In the genomic region with DNA sequence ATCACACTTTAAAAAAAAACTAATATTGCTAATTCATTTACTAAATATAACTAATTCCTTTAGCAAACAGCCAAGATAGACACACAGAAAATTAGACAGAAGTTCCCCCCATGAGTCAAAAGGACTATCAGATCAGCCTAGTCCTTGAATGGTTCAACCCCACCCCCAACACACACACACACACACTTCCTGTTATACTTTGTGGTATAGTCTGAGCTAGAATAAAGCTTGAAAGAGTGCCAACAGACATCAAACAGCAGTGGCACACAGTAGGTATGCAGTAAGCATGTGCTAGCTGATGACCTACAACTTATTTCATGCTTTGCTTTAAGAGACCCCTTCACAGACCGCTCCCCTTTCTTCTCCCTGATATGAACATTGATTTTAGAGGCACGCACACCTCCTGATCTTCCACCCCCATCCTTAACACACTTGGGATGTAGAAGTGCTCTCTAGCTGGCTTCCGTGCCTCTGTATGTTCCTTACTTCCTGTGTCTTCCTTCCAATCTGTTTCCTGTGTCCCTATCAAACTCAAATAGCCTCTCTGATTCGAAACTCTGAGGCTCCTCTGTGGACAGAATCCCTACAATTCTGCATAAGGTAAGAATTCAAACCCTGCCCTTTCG, we compare ENCODE assay signal across 17 mouse cellular contexts.
A peak's percentile ranks its signal among the peaks of the same experiment; 100 is the strongest.
DNase-seq lines count a peak whose midpoint lies in the region; ATAC-seq and TF ChIP-seq lines count a peak whose summit lies in the region.
"Had no signal": no experiment of that assay in that cellular context is flagged by ENCODE, and none has a peak within 500 bp of the region (broad histone marks: within the 10 kb centered on the region; RNA-seq: fewer than 3 reads in every experiment).

No protein-coding gene starts in this region.

- H3K9ac ChIP-seq in stomach, postnatal 0 days (ENCODE audit: low read length): no peak overlapping the region
- H3K9ac ChIP-seq: limb, embryonic 12.5 days; midbrain, embryonic 12.5 days; neural tube, embryonic 13.5 days; stomach, embryonic 15.5 days had no signal

- WGBS in stomach, postnatal 0 days: 79% methylated on average over 5 of the region's 5 CpGs

- no peaks in the 10 kb centered on the region for H3K9me3 ChIP-seq in stomach, postnatal 0 days (ENCODE audit: control insufficient read depth, low read length)
- H3K9me3 ChIP-seq: limb, embryonic 12.5 days; midbrain, embryonic 12.5 days; neural tube, embryonic 13.5 days; stomach, embryonic 15.5 days had no signal

- H3K27ac ChIP-seq in stomach, postnatal 0 days (replicated peaks): no peak overlapping the region
- H3K27ac ChIP-seq: heart, adult 2 months; limb, embryonic 12.5 days; midbrain, embryonic 12.5 days; neural tube, embryonic 13.5 days; stomach, embryonic 15.5 days had no signal

- TF ChIP-seq EP300 in stomach, postnatal 0 days (optimal IDR thresholded peaks at IDR 0.05): no peak

- H3K4me2 ChIP-seq in stomach, postnatal 0 days (replicated peaks; ENCODE audit: low read depth): no peak overlapping the region
- H3K4me2 ChIP-seq: limb, embryonic 12.5 days; midbrain, embryonic 12.5 days; neural tube, embryonic 13.5 days; stomach, embryonic 15.5 days had no signal

- H3K36me3 ChIP-seq in stomach, postnatal 0 days (ENCODE audit: control insufficient read depth, insufficient read depth, low read length): no peaks in the 10 kb centered on the region
- H3K36me3 ChIP-seq: limb, embryonic 12.5 days; midbrain, embryonic 12.5 days; neural tube, embryonic 13.5 days; stomach, embryonic 15.5 days had no signal

- H3K4me1 ChIP-seq in stomach, postnatal 0 days (replicated peaks; ENCODE audit: control insufficient read depth, insufficient read depth): no peaks in the 10 kb centered on the region
- H3K4me1 ChIP-seq: stomach, embryonic 15.5 days had no signal

- TF ChIP-seq CTCF in stomach, postnatal 0 days (IDR thresholded peaks at IDR 0.05; ENCODE audit: low read depth): no peak

- no peak overlapping the region for H3K4me3 ChIP-seq in stomach, postnatal 0 days (ENCODE audit: low read depth, low read length)
- H3K4me3 ChIP-seq: heart, adult 2 months; limb, embryonic 12.5 days; midbrain, embryonic 12.5 days; neural tube, embryonic 13.5 days; stomach, embryonic 15.5 days had no signal

- 0 out of 2 replicates have a peak, but pooled peaks have one; percentile 54 for ATAC-seq in stomach, postnatal 0 days (ENCODE audit: low FRiP score, low TSS enrichment)

- H3K27me3 ChIP-seq in stomach, postnatal 0 days (ENCODE audit: control insufficient read depth, insufficient read depth, low read length): no peaks in the 10 kb centered on the region
- H3K27me3 ChIP-seq: limb, embryonic 12.5 days; neural tube, embryonic 13.5 days; stomach, embryonic 15.5 days had no signal

- DNase-seq in spleen, postnatal 36 days (ENCODE audit: low spot score in 2 of 2): peak; percentile 27 to 42
- no peak for DNase-seq in spleen, postnatal 4 days (ENCODE audit: low spot score in 2 of 2)
- DNase-seq in induced T-regulatory cell, adult 2 months (ENCODE audit: low read depth): peak; percentile 79
- DNase-seq in stomach, postnatal 0 days (ENCODE audit: low spot score): no peak
- no peak for DNase-seq in Muller cell, postnatal 12 days (ENCODE audit: inconsistent ontology term)
- no peak for DNase-seq in ovary, postnatal 10 days (ENCODE audit: low spot score)
- DNase-seq in adrenal gland, postnatal 14 days: no peak
- DNase-seq: cerebellum, adult 18-20 months; embryo, embryonic 11 days; heart, adult 2 months; heart, postnatal 14 days; kidney, postnatal 36 days; right cerebral cortex, adult 18-20 months had no signal

Comparison
In these comparisons a context has a peak if more than half of its experiments do, and no peak if none do; other contexts are left out.
1. DNase-seq: peak in spleen, postnatal 36 days (2 of 2) and induced T-regulatory cell, adult 2 months (single experiment); none in spleen, postnatal 4 days (0 of 2), stomach, postnatal 0 days (single experiment), Muller cell, postnatal 12 days (single experiment), ovary, postnatal 10 days (single experiment) and adrenal gland, postnatal 14 days (single experiment).